Mouse (Mus musculus): Measurements from ENCODE around the gene Neu2. TPM values are rescaled to one million over a fixed set of nuclear protein-coding genes. Genes with fewer than 3 reads are reported as not detected.

Neu2 gene
- polyA plus RNA-seq, 1 experiment, result not detected

GRCm38 (mm10) chr1:87510845-87511244 is 1.2 kb downstream of the Neu2 start:
- no peak for TF ChIP-seq GATA1 (IDR thresholded peaks at IDR 0.05; ENCODE audit: low read length)

DNA sequence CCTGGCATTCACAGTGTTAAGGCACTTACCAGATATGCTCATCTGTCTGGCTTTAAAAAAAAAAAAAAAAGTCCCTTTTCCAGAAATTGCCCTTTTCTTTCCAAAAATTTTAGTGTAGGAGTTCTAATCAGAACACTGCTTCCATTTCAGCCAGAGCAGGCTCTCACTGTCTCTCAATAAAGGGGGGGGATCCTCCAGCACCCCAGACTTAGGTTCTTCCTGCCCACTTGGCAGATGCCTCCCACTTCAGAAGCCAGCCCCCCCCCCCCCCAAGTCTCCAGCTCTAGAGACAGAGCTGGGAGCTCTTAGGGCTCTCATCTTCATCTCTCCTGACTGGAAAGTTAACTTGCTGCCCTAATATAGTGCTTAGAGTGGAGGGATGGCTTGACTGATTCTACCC is 10.8 kb downstream of the Neu2 start:
- TF ChIP-seq GATA1 (IDR thresholded peaks at IDR 0.05; ENCODE audit: low read length), result no peak

- no peak for TF ChIP-seq GATA1 (IDR thresholded peaks at IDR 0.05; ENCODE audit: low read length)
These were observed 11.8 kb downstream of the Neu2 start for GRCm38 (mm10) chr1:87521523-87521922.

DNA sequence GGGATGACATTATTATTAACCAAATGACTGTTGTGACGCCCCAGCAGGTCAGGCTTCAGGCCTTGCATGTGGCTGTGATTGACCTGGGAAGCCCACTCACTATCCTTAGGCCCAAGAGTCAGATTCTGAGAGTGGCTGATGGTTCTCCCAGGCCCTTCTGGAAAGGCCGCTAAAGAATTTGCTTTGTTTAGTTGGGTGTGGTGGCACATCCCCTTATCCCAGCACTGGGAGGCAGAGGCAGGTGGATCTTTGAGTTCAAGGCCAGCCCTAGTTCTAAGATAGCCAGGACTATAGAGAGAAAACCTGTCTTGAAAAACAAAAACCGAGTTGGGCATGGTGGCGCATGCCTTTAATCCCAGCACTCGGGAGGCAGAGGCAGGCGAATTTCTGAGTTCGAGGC is 15.4 kb downstream of the Neu2 start:
- TF ChIP-seq GATA1 (IDR thresholded peaks at IDR 0.05; ENCODE audit: low read length), result no peak

DNA sequence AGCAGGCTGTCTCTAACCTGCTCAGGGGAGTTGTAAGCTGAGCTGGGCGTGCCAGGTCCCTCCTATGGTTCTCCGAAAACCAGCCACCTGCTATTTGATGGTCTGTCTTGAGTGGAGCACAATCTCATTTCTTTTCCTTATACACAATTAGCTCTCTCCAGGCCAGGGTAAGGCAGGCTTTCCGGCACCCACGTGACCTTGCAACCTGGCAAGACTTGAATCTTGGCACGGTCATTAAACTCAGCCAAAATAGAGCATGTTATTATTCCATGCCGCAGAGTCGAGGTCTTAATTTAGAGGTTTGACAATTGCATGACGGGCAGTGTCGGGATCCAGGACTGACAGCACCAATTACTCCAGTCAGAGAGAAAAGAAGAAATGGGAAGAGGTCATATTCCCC is 17.5 kb downstream of the Neu2 start:
- TF ChIP-seq GATA1 (IDR thresholded peaks at IDR 0.05; ENCODE audit: low read length), result no peak

GRCm38 (mm10) chr1:87532346-87532745 is 22.7 kb downstream of the Neu2 start:
- no peak for TF ChIP-seq GATA1 (IDR thresholded peaks at IDR 0.05; ENCODE audit: low read length)

- no peak for TF ChIP-seq GATA1 (IDR thresholded peaks at IDR 0.05; ENCODE audit: low read length)
These were observed 24.4 kb downstream of the Neu2 start for GRCm38 (mm10) chr1:87534118-87534517.

GRCm38 (mm10) chr1:87537008-87537407 is 27.3 kb downstream of the Neu2 start:
- no peak for TF ChIP-seq GATA1 (IDR thresholded peaks at IDR 0.05; ENCODE audit: low read length)

- no peak for TF ChIP-seq GATA1 (IDR thresholded peaks at IDR 0.05; ENCODE audit: low read length)
These were observed 31.9 kb downstream of the Neu2 start for GRCm38 (mm10) chr1:87541614-87542013.

- no peak for TF ChIP-seq GATA1 (IDR thresholded peaks at IDR 0.05; ENCODE audit: low read length)
These were observed 41.3 kb downstream of the Neu2 start for GRCm38 (mm10) chr1:87551008-87551407.

GRCm38 (mm10) chr1:87553586-87553985 is 43.9 kb downstream of the Neu2 start:
- no peak for TF ChIP-seq GATA1 (IDR thresholded peaks at IDR 0.05; ENCODE audit: low read length)

GRCm38 (mm10) chr1:87562967-87563366 is 53.3 kb downstream of the Neu2 start:
- no peak for TF ChIP-seq GATA1 (IDR thresholded peaks at IDR 0.05; ENCODE audit: low read length)

- no peak for TF ChIP-seq GATA1 (IDR thresholded peaks at IDR 0.05; ENCODE audit: low read length)
These were observed 56.1 kb downstream of the Neu2 start for GRCm38 (mm10) chr1:87565760-87566159.

GRCm38 (mm10) chr1:87568398-87568797 is 58.7 kb downstream of the Neu2 start:
- TF ChIP-seq GATA1 (IDR thresholded peaks at IDR 0.05; ENCODE audit: low read length), result no peak

DNA sequence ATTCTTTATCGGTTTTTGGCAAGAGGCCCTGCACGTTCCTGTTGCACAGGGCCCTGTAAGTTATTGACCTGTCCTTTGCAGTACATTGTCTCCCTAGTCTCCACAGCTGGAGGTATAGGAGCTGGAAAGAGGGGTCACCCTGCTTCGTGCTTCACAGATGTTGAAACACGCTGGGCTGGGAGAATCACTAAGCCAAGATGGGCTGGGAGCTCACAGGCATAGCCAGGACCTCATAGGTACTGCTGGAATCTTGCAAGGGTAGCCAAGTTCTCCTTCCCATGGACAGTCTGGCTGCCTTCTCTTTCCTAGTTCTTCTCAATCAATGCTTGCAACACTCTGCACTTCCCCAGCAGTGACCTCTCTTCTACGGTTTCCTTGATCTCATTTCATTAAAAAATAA is 63.6 kb downstream of the Neu2 start:
- no peak for TF ChIP-seq GATA1 (IDR thresholded peaks at IDR 0.05; ENCODE audit: low read length)

DNA sequence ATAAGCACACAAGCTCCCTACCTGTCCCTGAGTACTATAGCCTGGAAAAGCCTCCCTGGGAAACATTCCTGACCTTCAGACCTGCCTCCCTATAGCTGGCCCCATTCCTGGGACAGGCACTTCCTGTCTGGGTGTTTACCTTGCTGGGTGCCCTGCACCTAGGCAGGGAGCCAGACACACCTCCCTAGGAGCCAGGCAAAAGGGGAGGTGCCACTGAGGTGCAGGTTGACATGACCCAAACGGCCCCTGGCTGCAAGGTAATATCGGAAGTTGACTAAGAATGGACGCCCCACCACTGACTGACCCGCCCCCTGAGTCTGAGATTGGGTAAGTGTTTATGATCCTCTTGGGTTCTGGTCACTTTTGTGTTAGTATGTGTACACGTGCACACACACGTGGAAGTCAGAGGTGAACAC is 64.1 kb downstream of the Neu2 start, which contains the start of gene Ngef:
Gene Ngef, minus strand, starts transcription at position 71 of the 416 bp plus-strand sequence.
- TF ChIP-seq GATA1 (IDR thresholded peaks at IDR 0.05; ENCODE audit: low read length), result no peak

- no peak for TF ChIP-seq GATA1 (IDR thresholded peaks at IDR 0.05; ENCODE audit: low read length)
These were observed 64.7 kb downstream of the Neu2 start for GRCm38 (mm10) chr1:87574353-87574752.

DNA sequence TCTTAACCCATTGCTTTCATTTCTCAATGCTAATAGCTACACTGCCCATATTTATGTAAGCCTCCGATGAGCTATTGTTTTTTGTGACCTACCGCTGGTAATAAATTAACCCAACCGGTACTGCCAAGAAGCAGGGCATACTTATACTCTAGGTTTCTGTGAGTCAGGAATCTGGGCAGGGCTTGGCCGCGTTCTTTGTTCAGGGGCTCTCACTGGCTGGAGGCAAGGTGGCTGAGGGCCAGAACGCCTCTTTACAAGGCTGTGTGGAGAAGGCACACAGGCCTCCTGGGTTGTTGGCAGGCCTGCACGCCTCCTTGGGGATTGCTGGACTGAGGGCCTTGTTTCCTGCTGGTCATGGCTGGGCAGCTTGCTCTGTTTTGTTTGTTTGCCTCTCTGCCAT is 65.1 kb downstream of the Neu2 start:
- TF ChIP-seq GATA1 (IDR thresholded peaks at IDR 0.05; ENCODE audit: low read length), result no peak

Data from G1E-ER4 (cell line).